Mouse (Mus musculus): ENCODE data around the gene Gm45021. TPM values are rescaled to one million over a fixed set of nuclear protein-coding genes. Genes with fewer than 3 reads are reported as not detected.

The Gm45021 gene
- total and polyA plus RNA-seq, 3 experiments = not detected

GRCm38 (mm10) chr6:48629661-48630034, 40.2 kb downstream of the Gm45021 start:
- TF ChIP-seq NRF1 (IDR thresholded peaks at IDR 0.05; ENCODE audit: low read depth, low read length) (no peak), ZKSCAN1 (IDR thresholded peaks at IDR 0.05; ENCODE audit: borderline replicate concordance, low read depth, low read length) (no peak), ELF1 (IDR thresholded peaks at IDR 0.05; ENCODE audit: low read depth, low read length) (no peak), TCF12 (IDR thresholded peaks at IDR 0.05; ENCODE audit: low read depth, low read length) (no peak), USF1 (IDR thresholded peaks at IDR 0.05; ENCODE audit: low read depth, low read length) (no peak), ETS1 (conservative IDR thresholded peaks at IDR 0.05; ENCODE audit: low read depth, low read length) (no peak), USF2 (conservative IDR thresholded peaks at IDR 0.05; ENCODE audit: low read depth, low read length) (no peak), MAZ (IDR thresholded peaks at IDR 0.05; ENCODE audit: low read depth, low read length) (no peak), MAX (IDR thresholded peaks at IDR 0.05; ENCODE audit: low read length) (no peak), E2F4 (IDR thresholded peaks at IDR 0.05; ENCODE audit: insufficient replicate concordance, low read depth, low read length) (no peak), CHD2 (IDR thresholded peaks at IDR 0.05; ENCODE audit: low read length) (no peak), EP300 (IDR thresholded peaks at IDR 0.05; ENCODE audit: low read length) (no peak), TBP (conservative IDR thresholded peaks at IDR 0.05; ENCODE audit: low read depth, low read length) (no peak), BHLHE40 (IDR thresholded peaks at IDR 0.05; ENCODE audit: low read depth, low read length) (no peak), KAT2A (IDR thresholded peaks at IDR 0.05; ENCODE audit: insufficient replicate concordance, low read length) (no peak), POLR2AphosphoS2 (IDR thresholded peaks at IDR 0.05; ENCODE audit: low read depth, low read length) (no peak), CTCF (conservative IDR thresholded peaks at IDR 0.05 in 1 of 2, IDR thresholded peaks at IDR 0.05 in 1 of 2; ENCODE audit: low read depth in 2 of 2, low read length in 2 of 2) (no peak), SMC3 (IDR thresholded peaks at IDR 0.05; ENCODE audit: low read depth, low read length) (no peak), MXI1 (IDR thresholded peaks at IDR 0.05; ENCODE audit: low read depth, low read length) (no peak)
- Histone ChIP-seq H3K4me1 (ENCODE audit: control insufficient read depth in 1 of 2, insufficient read depth in 2 of 2) (peaks cover 0 to 17% of the 10 kb centered on the region in 2 experiments; a peak in 2 of 4 replicates), H3K4me2 (ENCODE audit: insufficient read depth, low read depth, poor library complexity, severe bottlenecking) (peak overlapping the region; percentile 61; the same call in 1 of the 2 replicates), H3K27me3 (replicated peaks) (no peaks in the 10 kb centered on the region), H3K4me3 (replicated peaks in 1 of 3; ENCODE audit: low read depth in 2 of 3, low read length in 2 of 3, poor library complexity in 1 of 3) (peak overlapping the region in 1 of 3 experiments; percentile 51), H3K9me3 (replicated peaks; ENCODE audit: low read length) (no peaks in the 10 kb centered on the region), H3K36me3 (replicated peaks in 1 of 2; ENCODE audit: control insufficient read depth in 1 of 2, insufficient read depth in 1 of 2, low read length in 1 of 2) (peaks cover 7 to 51% of the 10 kb centered on the region in 2 experiments), H3K27ac (ENCODE audit: insufficient read depth, low read depth) (no peak overlapping the region), H3K9ac (ENCODE audit: insufficient read depth, low read depth) (peak overlapping the region; percentile 4; the same call in 1 of the 2 replicates), H3K79me2 (replicated peaks; ENCODE audit: control insufficient read depth, extremely low read depth, insufficient read depth, poor library complexity, severe bottlenecking) (no peaks in the 10 kb centered on the region; the same call in 1 of the 2 replicates)
- dilution Hi-C loops (cut with MboI; ENCODE audit: extremely low pct_ligation_motif_present, extremely low pct_unique_long_range_greater_than_20kb, low sequenced_read_pairs) (loop anchor here (25.0 kb wide), 1 partner anchor 133 kb away; the partner anchor contains the start of gene Gimap3), in situ Hi-C loops (cut with MboI; ENCODE audit: low pct_ligation_motif_present, low pct_unique_long_range_greater_than_20kb, low sequenced_read_pairs) (loop anchor here (5.0 to 25.0 kb wide), 2 partner anchors 72 to 333 kb away; partner anchors contain the start of gene Doxl2)
- no peak for DNase-seq (ENCODE audit: extremely low read depth)

- H3K9me3 ChIP-seq (replicated peaks; ENCODE audit: low read length) = no peaks in the 10 kb centered on the region
- H3K4me2 ChIP-seq (ENCODE audit: insufficient read depth, low read depth, poor library complexity, severe bottlenecking) = no peak overlapping the region
- dilution Hi-C loops (cut with MboI; ENCODE audit: extremely low pct_ligation_motif_present, extremely low pct_unique_long_range_greater_than_20kb, low sequenced_read_pairs) = loop anchor here (25.0 kb wide), 1 partner anchor 131 kb away; the partner anchor contains the start of gene Gimap3
- DNase-seq (ENCODE audit: extremely low read depth) = no peak
- H3K9ac ChIP-seq (ENCODE audit: insufficient read depth, low read depth) = no peak overlapping the region
- H3K27ac ChIP-seq (ENCODE audit: insufficient read depth, low read depth) = no peak overlapping the region
- no peak overlapping the region for H3K4me3 ChIP-seq (replicated peaks in 1 of 3; ENCODE audit: low read depth in 2 of 3, low read length in 2 of 3, poor library complexity in 1 of 3)
- H3K27me3 ChIP-seq (replicated peaks) = no peaks in the 10 kb centered on the region
- no peaks in the 10 kb centered on the region; the same call in 1 of the 2 replicates for H3K79me2 ChIP-seq (replicated peaks; ENCODE audit: control insufficient read depth, extremely low read depth, insufficient read depth, poor library complexity, severe bottlenecking)
- peaks cover 7 to 47% of the 10 kb centered on the region in 2 experiments for H3K36me3 ChIP-seq (replicated peaks in 1 of 2; ENCODE audit: control insufficient read depth in 1 of 2, insufficient read depth in 1 of 2, low read length in 1 of 2)
- no peak for TF ChIP-seq HCFC1 (IDR thresholded peaks at IDR 0.05; ENCODE audit: low read depth, low read length)
- no peak for TF ChIP-seq GABPA (IDR thresholded peaks at IDR 0.05; ENCODE audit: insufficient replicate concordance, low read depth, low read length)
- TF ChIP-seq MXI1 (IDR thresholded peaks at IDR 0.05; ENCODE audit: low read depth, low read length) = no peak
- TF ChIP-seq TCF12 (IDR thresholded peaks at IDR 0.05; ENCODE audit: low read depth, low read length) = no peak
- TF ChIP-seq CHD1 (IDR thresholded peaks at IDR 0.05; ENCODE audit: low read depth, low read length) = no peak
- no peak for TF ChIP-seq ZKSCAN1 (IDR thresholded peaks at IDR 0.05; ENCODE audit: borderline replicate concordance, low read depth, low read length)
- TF ChIP-seq USF2 (conservative IDR thresholded peaks at IDR 0.05; ENCODE audit: low read depth, low read length) = no peak
- no peak for TF ChIP-seq E2F4 (IDR thresholded peaks at IDR 0.05; ENCODE audit: insufficient replicate concordance, low read depth, low read length)
- no peak for TF ChIP-seq NRF1 (IDR thresholded peaks at IDR 0.05; ENCODE audit: low read depth, low read length)
- TF ChIP-seq BHLHE40 (IDR thresholded peaks at IDR 0.05; ENCODE audit: low read depth, low read length) = no peak
- no peak for TF ChIP-seq POLR2AphosphoS2 (IDR thresholded peaks at IDR 0.05; ENCODE audit: low read depth, low read length)
- TF ChIP-seq PAX5 (IDR thresholded peaks at IDR 0.05; ENCODE audit: low read length) = no peak
- TF ChIP-seq POLR2A (IDR thresholded peaks at IDR 0.05; ENCODE audit: low read depth, low read length) = no peak
- no peak for TF ChIP-seq TBP (conservative IDR thresholded peaks at IDR 0.05; ENCODE audit: low read depth, low read length)
- TF ChIP-seq RAD21 (IDR thresholded peaks at IDR 0.05; ENCODE audit: low read depth, low read length) = no peak
- TF ChIP-seq IRF4 (IDR thresholded peaks at IDR 0.05; ENCODE audit: low read depth, low read length) = no peak
- peaks cover 0 to 17% of the 10 kb centered on the region in 2 experiments; a peak in 2 of 4 replicates for H3K4me1 ChIP-seq (ENCODE audit: control insufficient read depth in 1 of 2, insufficient read depth in 2 of 2)
- in situ Hi-C loops (cut with MboI; ENCODE audit: low pct_ligation_motif_present, low pct_unique_long_range_greater_than_20kb, low sequenced_read_pairs) = loop anchor here (25.0 kb wide), 1 partner anchor 331 kb away; the partner anchor contains the start of gene Doxl2
These were observed 41.4 kb downstream of the Gm45021 start for GRCm38 (mm10) chr6:48630831-48631230.
